Mouse (Mus musculus) 416B (cell line): ENCODE data around the gene Olfr1331.
"Not testable (repeated sequence)": the region's sequence is repeated elsewhere in the genome, so short reads cannot be mapped to it uniquely, and the experiment has no call there.

ENCODE experiments used
- DNase-seq: peaks from one replicate; pipeline ENCODE4 v3.0.0; 2011; ENCODE audit warnings: low read depth

Gene Olfr1331

DNA sequence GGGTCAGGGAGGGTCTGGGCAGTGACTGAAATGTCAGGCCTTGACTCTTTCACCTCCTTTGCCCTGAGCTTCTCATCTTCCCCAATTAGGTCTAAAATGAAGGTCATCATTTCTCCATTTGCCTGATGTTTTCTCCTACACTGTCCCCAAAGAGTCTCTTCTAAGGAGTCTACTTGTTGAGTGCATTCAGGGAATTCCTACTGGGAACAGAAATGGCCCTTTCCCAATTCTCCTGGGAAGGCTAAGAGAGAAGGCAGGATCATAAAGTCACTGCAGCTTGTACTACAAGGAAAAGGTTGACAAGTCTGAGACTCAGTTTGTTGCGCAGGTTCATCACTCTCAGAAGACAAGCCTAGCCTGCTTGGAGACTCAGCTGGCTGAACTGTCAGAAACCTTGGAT, at the start of gene Olfr1331:
TSS of gene Olfr1331 (plus strand) at position 301 of the 400 bp plus-strand sequence.
- no peak for DNase-seq

DNA sequence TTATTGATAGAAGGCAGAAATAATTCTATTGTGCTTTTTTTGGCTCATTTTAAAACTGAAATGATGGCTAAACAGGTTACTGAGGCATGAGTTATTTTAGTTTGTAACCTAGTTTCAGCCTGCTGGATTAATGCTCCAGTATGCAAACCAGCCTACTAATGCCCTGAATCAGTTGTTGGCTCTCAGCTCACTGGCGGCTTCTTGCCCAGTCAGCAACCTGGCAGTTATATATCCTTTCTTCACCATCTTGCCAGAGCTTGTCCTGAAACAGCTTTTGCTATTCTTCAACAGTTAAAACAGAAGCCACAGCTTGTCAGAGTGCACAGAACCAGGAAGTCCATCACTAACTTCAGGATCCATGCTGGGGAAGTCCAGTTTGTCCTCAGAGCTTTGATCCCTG, 45.5 kb upstream of the Olfr1331 start:
- no peak for DNase-seq

GRCm38 (mm10) chr4:118836179-118836578, 28.3 kb upstream of the Olfr1331 start, which contains the start of gene Olfr1333:
Gene Olfr1333 (minus strand): TSS chr4:118836279.
- no peak for DNase-seq

GRCm38 (mm10) chr4:118861791-118862190, 2.7 kb upstream of the Olfr1331 start:
- DNase-seq = no peak

- no peak for DNase-seq
Observed at GRCm38 (mm10) chr4:118862704-118863103, 1.7 kb upstream of the Olfr1331 start.

- DNase-seq = no peak
Observed at GRCm38 (mm10) chr4:118867566-118867965, 3.1 kb downstream of the Olfr1331 start.

- DNase-seq = no peak
Observed at GRCm38 (mm10) chr4:118888297-118888696, 23.8 kb downstream of the Olfr1331 start, which contains the start of gene Olfr1330. Gene Olfr1330 (plus strand): TSS chr4:118888597.

GRCm38 (mm10) chr4:118901981-118902380, 37.5 kb downstream of the Olfr1331 start:
- DNase-seq = no peak

DNA sequence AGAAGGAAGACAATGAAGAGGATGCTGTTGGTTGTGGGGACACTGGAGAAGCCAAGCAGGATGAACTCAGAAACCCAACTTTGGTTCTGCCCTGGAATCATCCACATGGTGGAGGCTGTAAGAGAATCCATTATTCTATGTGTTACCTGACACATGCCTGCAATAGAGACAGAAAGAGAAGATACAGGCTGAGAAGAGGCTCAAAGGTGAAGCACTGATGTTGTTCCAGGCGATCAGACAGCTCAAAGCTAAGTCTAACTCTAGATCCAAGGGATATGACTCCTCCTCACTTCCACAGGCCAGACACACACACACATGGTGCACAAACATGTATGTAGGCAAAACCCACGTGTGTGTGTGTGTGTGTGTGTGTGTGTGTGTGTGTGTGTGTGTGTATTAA, 52.9 kb downstream of the Olfr1331 start, which contains the start of gene Olfr1329:
TSS of gene Olfr1329 (minus strand) at position 101 of the 400 bp plus-strand sequence.
- not testable (repeated sequence) for DNase-seq
